Mouse (Mus musculus): ENCODE measurements around the gene Pmpcb. TPM values are rescaled to one million over a fixed set of nuclear protein-coding genes. Genes with fewer than 3 reads are reported as not detected.
A peak's percentile ranks its signal among the peaks of the same experiment; 100 is the strongest.

Gene Pmpcb
- polyA plus RNA-seq, 1 experiment = 1.3 TPM

DNA sequence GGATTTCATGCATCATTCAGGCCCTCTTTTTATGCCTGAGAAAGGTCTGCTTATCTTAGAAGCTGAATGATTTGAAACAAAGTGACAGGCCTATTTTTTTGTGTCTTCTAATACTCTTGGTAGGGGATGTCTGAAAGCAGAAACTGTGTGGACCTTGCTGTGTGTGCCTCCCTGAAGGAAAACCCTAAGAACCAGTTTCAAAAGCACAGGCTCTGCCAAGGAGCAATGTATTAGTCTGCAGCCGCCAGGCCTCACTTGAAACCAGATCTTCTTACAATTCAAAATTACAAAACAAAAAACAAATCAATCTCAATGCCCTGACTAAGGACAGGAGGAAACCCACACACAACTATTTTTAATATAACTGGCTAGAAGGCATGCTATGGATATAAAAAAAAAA lies 12.5 kb upstream of the Pmpcb start:
- H3K4me3 ChIP-seq (replicated peaks) = no peak overlapping the region
- H3K36me3 ChIP-seq (ENCODE audit: control insufficient read depth) = no peaks in the 10 kb centered on the region
- H3K27me3 ChIP-seq (ENCODE audit: control insufficient read depth) = no peaks in the 10 kb centered on the region
- no peak for TF ChIP-seq TAL1 (IDR thresholded peaks at IDR 0.05; ENCODE audit: low read length)
- no peaks in the 10 kb centered on the region for H3K9me3 ChIP-seq (ENCODE audit: control insufficient read depth, low read length)
- H3K4me1 ChIP-seq (ENCODE audit: control insufficient read depth) = no peaks in the 10 kb centered on the region

DNA sequence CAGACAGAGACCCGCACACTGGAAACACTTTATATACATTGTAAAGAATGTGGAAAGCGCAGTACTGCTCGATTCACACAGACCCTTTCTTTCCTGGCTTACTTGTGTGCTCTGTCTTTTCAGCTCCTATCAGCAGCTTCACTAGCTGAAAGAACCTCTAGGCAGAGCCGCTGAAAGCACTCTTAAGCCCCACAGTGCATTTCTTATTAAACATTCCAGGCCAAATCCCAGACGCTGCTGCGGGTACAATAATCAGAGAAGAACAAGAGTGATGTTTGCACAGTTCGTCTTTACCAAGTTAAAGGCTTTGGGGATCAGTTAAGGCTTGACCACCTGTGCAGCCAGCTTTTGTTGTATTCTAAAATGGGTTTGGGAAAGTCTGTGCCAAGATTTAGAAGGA lies 12.1 kb upstream of the Pmpcb start:
- TF ChIP-seq GATA1 (IDR thresholded peaks at IDR 0.05; ENCODE audit: low read length) (no peak), TAL1 (IDR thresholded peaks at IDR 0.05; ENCODE audit: low read length) (no peak)
- H3K27me3 ChIP-seq (ENCODE audit: control insufficient read depth) = no peaks in the 10 kb centered on the region
- no peak overlapping the region for H3K4me3 ChIP-seq (replicated peaks)
- H3K36me3 ChIP-seq (ENCODE audit: control insufficient read depth) = no peaks in the 10 kb centered on the region
- H3K4me1 ChIP-seq (ENCODE audit: control insufficient read depth) = no peaks in the 10 kb centered on the region
- no peaks in the 10 kb centered on the region for H3K9me3 ChIP-seq (ENCODE audit: control insufficient read depth, low read length)

DNA sequence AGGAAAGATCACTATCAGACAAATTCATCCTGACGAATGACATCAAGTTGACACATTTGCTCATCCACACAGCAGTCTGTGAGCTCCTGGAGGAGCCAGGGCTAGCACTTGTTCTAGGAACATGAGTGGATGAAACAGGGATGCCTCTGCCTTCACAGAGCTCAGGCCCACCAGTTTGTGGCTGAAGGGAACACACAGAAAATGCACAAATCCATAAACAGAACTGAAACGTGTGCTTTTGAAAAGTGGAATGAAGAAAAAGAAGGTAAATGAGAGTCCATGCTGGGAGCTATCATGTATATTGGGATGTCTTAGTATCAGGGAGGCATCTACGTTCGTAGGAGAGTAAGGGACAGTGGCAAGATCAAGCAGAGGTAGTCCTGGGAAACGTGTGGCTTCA lies 7.8 kb upstream of the Pmpcb start:
- Histone ChIP-seq H3K36me3 (ENCODE audit: control insufficient read depth) (no peaks in the 10 kb centered on the region), H3K9me3 (ENCODE audit: control insufficient read depth, low read length) (peaks cover 3% of the 10 kb centered on the region; the same call in 1 of the 2 replicates)

DNA sequence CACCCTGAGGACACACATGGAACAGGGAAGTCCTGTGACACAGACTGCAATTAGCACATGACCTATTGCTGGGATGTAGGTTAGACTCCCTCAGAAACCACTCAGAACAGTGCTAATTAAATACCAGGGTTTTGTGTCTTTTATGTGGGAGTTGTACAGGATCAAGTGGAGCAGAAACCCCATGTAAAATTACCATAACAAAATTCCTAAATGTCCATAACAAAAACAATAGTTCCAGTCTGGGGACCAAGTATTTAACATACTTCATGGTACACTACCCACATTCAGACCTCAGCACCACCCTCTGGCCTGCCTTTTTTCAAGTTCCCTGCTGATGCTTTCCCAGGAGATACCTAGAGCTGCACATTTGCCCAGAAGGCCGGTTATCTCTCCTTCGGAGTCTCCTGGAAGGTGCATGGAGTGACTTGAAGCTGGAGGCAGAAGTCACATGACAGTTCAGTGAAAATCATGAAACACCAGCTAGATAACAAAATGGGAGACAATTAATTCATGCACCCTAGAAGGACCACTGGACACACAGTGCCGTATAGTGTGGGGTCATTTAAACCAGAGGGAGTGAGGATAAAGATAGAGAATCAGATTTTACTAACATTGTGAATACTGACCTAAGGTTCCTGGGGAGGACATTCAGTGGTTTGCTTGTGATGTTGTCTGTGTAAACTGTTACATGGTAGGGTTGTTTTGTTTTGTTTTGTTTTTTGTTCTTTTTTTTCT lies 4.6 kb upstream of the Pmpcb start:
- Histone ChIP-seq H3K4me1 (ENCODE audit: control insufficient read depth) (peaks cover 7% of the 10 kb centered on the region), H3K36me3 (ENCODE audit: control insufficient read depth) (no peaks in the 10 kb centered on the region), H3K4me3 (replicated peaks) (no peak overlapping the region), H3K9me3 (ENCODE audit: control insufficient read depth, low read length) (peaks cover 3% of the 10 kb centered on the region; the same call in 1 of the 2 replicates), H3K27me3 (ENCODE audit: control insufficient read depth) (peaks cover 2% of the 10 kb centered on the region; the same call in 1 of the 2 replicates)
- TF ChIP-seq GATA1 (IDR thresholded peaks at IDR 0.05; ENCODE audit: low read length) (no peak), TAL1 (IDR thresholded peaks at IDR 0.05; ENCODE audit: low read length) (no peak)

More for the DNA sequence above, 7.8 kb upstream of the Pmpcb start:
- Histone ChIP-seq H3K27me3 (ENCODE audit: control insufficient read depth) (peaks cover 2% of the 10 kb centered on the region; the same call in 1 of the 2 replicates), H3K4me1 (ENCODE audit: control insufficient read depth) (no peaks in the 10 kb centered on the region), H3K4me3 (replicated peaks) (no peak overlapping the region)
- TF ChIP-seq GATA1 (IDR thresholded peaks at IDR 0.05; ENCODE audit: low read length) (no peak), TAL1 (IDR thresholded peaks at IDR 0.05; ENCODE audit: low read length) (no peak)

DNA sequence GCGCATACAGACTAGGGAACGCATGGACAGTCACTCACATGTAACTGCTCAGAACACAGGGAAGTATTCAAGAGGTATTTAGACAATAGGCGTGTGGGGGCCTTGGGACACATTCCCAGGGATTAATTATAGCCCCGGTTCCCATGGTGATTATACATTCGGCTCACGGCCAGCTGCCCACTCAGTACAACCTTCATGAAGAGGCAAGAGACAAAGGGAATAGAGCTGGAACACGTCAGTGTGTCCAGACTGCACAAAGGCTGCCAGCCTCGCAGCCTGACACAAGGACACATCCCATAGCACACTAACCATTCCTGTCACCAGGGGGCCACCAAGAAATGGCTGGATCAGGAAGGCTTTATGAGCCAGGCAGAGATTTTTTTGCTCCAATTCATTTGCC lies 4.0 kb upstream of the Pmpcb start:
- TF ChIP-seq GATA1 (IDR thresholded peaks at IDR 0.05; ENCODE audit: low read length) = no peak
- no peak for TF ChIP-seq TAL1 (IDR thresholded peaks at IDR 0.05; ENCODE audit: low read length)
- H3K9me3 ChIP-seq (ENCODE audit: control insufficient read depth, low read length) = peaks cover 3% of the 10 kb centered on the region; the same call in 1 of the 2 replicates
- H3K4me1 ChIP-seq (ENCODE audit: control insufficient read depth) = peaks cover 12% of the 10 kb centered on the region
- peaks cover 2% of the 10 kb centered on the region; the same call in 1 of the 2 replicates for H3K27me3 ChIP-seq (ENCODE audit: control insufficient read depth)
- H3K36me3 ChIP-seq (ENCODE audit: control insufficient read depth) = no peaks in the 10 kb centered on the region
- no peak overlapping the region for H3K4me3 ChIP-seq (replicated peaks)

DNA sequence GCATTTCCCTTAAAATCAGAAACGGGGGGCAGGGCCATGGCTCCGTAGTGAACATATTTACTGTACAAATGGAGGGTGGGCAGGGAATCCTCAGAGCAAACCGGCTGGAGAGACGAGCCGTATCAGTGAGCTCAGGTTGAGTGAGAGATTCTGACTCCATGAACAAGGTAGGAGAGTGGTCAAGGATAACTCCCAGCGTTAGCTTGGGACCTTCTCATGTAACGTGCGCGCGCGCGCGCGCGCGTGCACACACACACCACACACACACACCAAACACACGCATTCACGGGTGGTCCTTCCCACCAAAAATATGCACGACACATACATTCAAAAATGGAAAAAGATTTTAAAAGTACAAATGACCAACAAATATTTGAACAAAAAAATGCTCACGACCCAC lies 1.8 kb upstream of the Pmpcb start:
- Histone ChIP-seq H3K27me3 (ENCODE audit: control insufficient read depth) (peaks cover 2% of the 10 kb centered on the region; the same call in 1 of the 2 replicates), H3K36me3 (ENCODE audit: control insufficient read depth) (peaks cover 15% of the 10 kb centered on the region), H3K4me3 (replicated peaks) (peak overlapping the region; percentile 56), H3K9me3 (ENCODE audit: control insufficient read depth, low read length) (peaks cover 3% of the 10 kb centered on the region; the same call in 1 of the 2 replicates), H3K4me1 (ENCODE audit: control insufficient read depth) (peaks cover 22% of the 10 kb centered on the region)
- TF ChIP-seq TAL1 (IDR thresholded peaks at IDR 0.05; ENCODE audit: low read length) (no peak), GATA1 (IDR thresholded peaks at IDR 0.05; ENCODE audit: low read length) (no peak)

DNA sequence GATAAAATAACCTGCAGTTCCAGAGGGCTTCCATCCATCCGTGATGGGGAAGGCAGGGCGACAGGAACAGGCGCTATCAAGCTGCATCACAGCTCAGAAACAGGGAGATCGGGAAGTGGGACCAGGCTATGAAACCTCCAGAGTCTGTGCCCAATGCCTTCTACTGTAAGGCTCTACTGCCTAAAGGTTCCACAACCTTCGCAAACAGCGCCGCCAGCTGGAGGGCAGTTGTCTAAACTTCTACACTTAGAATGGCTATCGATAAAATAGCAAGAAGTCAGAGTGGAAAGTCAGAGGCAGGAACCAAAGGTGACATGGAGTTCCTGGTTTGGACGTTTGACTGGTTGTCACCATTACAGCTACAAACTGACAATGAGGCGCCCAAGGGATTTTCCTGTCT lies 1.4 kb upstream of the Pmpcb start:
- TF ChIP-seq GATA1 (IDR thresholded peaks at IDR 0.05; ENCODE audit: low read length) (no peak), TAL1 (IDR thresholded peaks at IDR 0.05; ENCODE audit: low read length) (no peak)
- H3K4me1 ChIP-seq (ENCODE audit: control insufficient read depth) = peaks cover 22% of the 10 kb centered on the region
- H3K4me3 ChIP-seq (replicated peaks) = peak overlapping the region; percentile 56
- peaks cover 20% of the 10 kb centered on the region for H3K36me3 ChIP-seq (ENCODE audit: control insufficient read depth)
- peaks cover 3% of the 10 kb centered on the region; the same call in 1 of the 2 replicates for H3K9me3 ChIP-seq (ENCODE audit: control insufficient read depth, low read length)
- peaks cover 2% of the 10 kb centered on the region; the same call in 1 of the 2 replicates for H3K27me3 ChIP-seq (ENCODE audit: control insufficient read depth)

DNA sequence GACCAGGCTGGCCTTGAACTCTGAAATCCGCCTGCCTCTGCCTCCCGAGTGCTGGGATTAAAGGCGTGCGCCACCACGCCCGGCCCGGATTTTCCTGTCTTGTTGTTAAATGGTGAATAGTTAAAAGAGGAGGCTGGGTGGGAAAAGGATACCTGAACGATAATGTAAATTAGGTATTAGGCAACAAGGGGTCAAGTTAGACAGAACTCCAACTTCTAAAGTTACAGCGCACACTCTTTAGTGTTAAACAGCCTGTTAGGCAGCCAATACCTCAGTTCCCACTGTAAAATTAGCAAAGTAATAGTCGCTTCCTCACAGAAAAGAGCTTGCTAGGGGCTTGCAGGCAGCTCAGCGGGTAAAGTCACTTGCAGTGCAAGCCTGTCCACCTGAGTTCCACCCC lies 895 bp upstream of the Pmpcb start:
- Histone ChIP-seq H3K4me3 (replicated peaks) (no peak overlapping the region), H3K36me3 (ENCODE audit: control insufficient read depth) (peaks cover 21% of the 10 kb centered on the region), H3K4me1 (ENCODE audit: control insufficient read depth) (peaks cover 22% of the 10 kb centered on the region), H3K27me3 (ENCODE audit: control insufficient read depth) (peaks cover under 1% of the 10 kb centered on the region; the same call in 1 of the 2 replicates), H3K9me3 (ENCODE audit: control insufficient read depth, low read length) (peaks cover under 1% of the 10 kb centered on the region; the same call in 1 of the 2 replicates)
- TF ChIP-seq TAL1 (IDR thresholded peaks at IDR 0.05; ENCODE audit: low read length) (no peak), GATA1 (IDR thresholded peaks at IDR 0.05; ENCODE audit: low read length) (no peak)

DNA sequence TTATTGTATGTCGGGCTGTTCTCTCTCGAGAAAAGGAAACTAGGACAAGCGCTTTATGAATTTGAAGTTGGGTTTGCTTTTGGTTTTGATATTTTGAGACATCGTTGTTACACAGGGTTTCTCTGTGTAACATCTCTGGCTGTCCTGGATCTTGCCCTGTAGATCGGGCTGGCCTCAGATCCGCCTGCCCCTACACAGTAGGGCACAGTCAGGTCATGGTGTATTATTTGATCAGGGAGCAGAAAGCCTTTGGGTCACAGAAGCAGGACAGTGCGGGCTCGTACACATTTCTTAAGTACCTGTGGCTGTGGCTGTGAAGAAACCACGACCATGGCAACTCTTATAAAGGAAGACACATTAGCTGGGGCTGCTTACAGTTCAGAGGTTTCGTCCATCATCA lies 679 bp downstream of the Pmpcb start:
- no peak for TF ChIP-seq TAL1 (IDR thresholded peaks at IDR 0.05; ENCODE audit: low read length)
- no peak for TF ChIP-seq GATA1 (IDR thresholded peaks at IDR 0.05; ENCODE audit: low read length)
- H3K9me3 ChIP-seq (ENCODE audit: control insufficient read depth, low read length) = no peaks in the 10 kb centered on the region
- H3K4me3 ChIP-seq (replicated peaks) = peak overlapping the region; percentile 72
- H3K27me3 ChIP-seq (ENCODE audit: control insufficient read depth) = no peaks in the 10 kb centered on the region
- H3K4me1 ChIP-seq (ENCODE audit: control insufficient read depth) = peaks cover 22% of the 10 kb centered on the region
- H3K36me3 ChIP-seq (ENCODE audit: control insufficient read depth) = peaks cover 35% of the 10 kb centered on the region

Measured in erythroblast, embryonic 14.5 days (primary cell).